Mouse (Mus musculus): Measurements from ENCODE around the gene Pdcd1lg2. TPM values are rescaled to one million over a fixed set of nuclear protein-coding genes. Genes with fewer than 3 reads are reported as not detected.

Pdcd1lg2 gene
- total and polyA plus RNA-seq, 2 experiments from 2014 or later = 0.15 to 0.71 TPM

DNA sequence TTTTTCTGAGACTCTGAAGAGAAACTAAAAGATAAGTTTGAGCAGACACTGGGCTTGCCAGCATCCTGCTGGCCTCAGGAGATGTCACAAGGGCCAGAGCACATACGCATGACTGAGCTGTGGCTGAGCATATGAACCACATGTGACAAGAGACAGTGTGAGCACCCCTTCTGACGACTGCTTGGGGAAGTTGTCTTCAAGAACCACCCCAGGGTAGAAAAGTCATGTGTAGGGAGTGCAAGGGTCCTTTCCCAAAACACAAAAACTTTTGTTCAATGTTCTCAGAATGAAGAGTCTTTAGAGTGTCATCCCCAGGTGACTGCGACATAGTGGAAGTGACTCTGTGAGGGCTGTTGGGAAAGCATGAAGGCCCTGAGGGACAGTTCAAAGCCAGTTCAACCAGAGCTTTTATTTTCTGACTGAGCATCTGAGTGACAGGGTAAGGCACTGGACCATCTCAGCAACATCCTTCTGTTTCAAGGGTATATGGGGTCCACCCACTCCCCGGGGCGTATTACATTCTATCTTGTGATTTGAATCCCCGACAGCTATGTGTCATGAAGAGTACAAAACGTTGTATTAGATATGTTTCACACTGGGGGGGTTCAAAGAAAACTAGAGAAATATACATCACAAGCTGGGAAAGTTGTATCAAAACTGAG is 76.0 kb downstream of the Pdcd1lg2 start:
- no peaks in the 10 kb centered on the region for H3K27me3 ChIP-seq (ENCODE audit: insufficient read depth, low read length)
- ATAC-seq (ENCODE audit: low FRiP score) = no peak
- no peak overlapping the region for H3K4me3 ChIP-seq (ENCODE audit: low read depth, low read length)
- H3K9ac ChIP-seq (replicated peaks; ENCODE audit: low read length, poor library complexity, severe bottlenecking) = no peak overlapping the region
- H3K36me3 ChIP-seq (ENCODE audit: insufficient read depth, low read length) = no peaks in the 10 kb centered on the region
- TF ChIP-seq CTCF (IDR thresholded peaks at IDR 0.05) = no peak
- DNase-seq (ENCODE audit: low spot score) = no peak
- no peaks in the 10 kb centered on the region for H3K4me1 ChIP-seq (ENCODE audit: insufficient read depth, low read length)
- no peak overlapping the region for H3K27ac ChIP-seq (ENCODE audit: low read depth, low read length)
- H3K9me3 ChIP-seq (ENCODE audit: low read length) = no peaks in the 10 kb centered on the region
- WGBS = 86% methylated on average over 7 of the region's 7 CpGs
- H3K4me2 ChIP-seq (ENCODE audit: low read depth, low read length, poor library complexity, severe bottlenecking) = no peak overlapping the region

DNA sequence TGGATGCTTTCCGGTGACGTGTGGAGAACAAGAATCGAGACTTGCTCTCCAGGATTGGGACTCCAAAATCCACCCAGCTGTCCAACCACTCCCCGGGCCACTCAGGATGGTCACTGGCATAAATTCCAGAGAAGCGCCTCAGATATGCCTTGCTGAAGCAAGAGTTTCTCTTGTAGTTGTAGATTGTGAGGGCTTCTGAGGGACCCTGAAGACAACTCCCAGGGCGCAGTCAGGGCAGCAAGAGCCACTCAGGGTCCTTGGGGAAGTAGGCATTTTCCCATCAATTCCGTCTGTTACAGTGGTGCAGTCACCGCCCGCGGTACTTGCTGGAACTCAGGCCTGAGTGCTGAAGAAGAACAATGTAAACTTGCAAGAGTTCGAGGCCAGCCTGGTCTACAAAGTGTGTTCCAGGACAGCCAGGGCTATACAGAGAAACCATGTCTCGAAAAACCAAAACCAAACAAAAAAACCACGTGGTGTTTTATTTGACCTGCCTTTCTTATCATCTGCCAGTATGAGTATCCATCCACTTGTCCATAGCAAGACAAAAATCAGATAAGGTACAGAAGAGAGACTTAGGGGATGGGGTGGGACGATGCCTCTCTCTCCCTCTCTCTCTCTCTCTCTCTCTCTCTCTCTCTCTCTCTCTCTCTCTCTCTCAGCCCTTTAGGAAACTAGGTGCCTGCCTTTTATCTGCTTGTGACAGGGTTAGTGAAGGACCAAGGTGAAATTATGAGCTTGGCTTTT is 76.8 kb downstream of the Pdcd1lg2 start:
- 90% methylated on average over 14 of the region's 14 CpGs for WGBS
- H3K4me2 ChIP-seq (ENCODE audit: low read depth, low read length, poor library complexity, severe bottlenecking) = no peak overlapping the region
- no peak for TF ChIP-seq CTCF (IDR thresholded peaks at IDR 0.05)
- no peaks in the 10 kb centered on the region for H3K4me1 ChIP-seq (ENCODE audit: insufficient read depth, low read length)
- H3K9me3 ChIP-seq (ENCODE audit: low read length) = no peaks in the 10 kb centered on the region
- no peak overlapping the region for H3K4me3 ChIP-seq (ENCODE audit: low read depth, low read length)
- ATAC-seq (ENCODE audit: low FRiP score) (no peak), DNase-seq (ENCODE audit: low spot score) (no peak)
- no peaks in the 10 kb centered on the region for H3K27me3 ChIP-seq (ENCODE audit: insufficient read depth, low read length)
- H3K27ac ChIP-seq (ENCODE audit: low read depth, low read length) = no peak overlapping the region
- H3K9ac ChIP-seq (replicated peaks; ENCODE audit: low read length, poor library complexity, severe bottlenecking) = no peak overlapping the region
- no peaks in the 10 kb centered on the region for H3K36me3 ChIP-seq (ENCODE audit: insufficient read depth, low read length)

DNA sequence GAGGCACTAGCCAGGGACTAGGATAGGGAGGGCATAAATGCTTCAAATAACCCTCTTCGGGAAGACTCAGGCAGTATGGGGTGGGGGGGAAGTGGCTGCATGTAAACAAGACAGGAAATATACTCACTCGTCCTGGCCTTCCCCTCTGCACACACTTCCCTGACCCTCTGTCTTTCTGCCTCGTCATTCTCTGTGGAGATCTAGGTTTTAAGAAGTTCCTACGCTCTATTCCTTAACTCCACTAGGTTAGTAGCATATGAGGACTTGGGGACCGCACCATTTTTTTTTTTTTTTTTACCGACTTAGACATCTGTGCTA is 77.3 kb downstream of the Pdcd1lg2 start:
- TF ChIP-seq CTCF (IDR thresholded peaks at IDR 0.05) = no peak

DNA sequence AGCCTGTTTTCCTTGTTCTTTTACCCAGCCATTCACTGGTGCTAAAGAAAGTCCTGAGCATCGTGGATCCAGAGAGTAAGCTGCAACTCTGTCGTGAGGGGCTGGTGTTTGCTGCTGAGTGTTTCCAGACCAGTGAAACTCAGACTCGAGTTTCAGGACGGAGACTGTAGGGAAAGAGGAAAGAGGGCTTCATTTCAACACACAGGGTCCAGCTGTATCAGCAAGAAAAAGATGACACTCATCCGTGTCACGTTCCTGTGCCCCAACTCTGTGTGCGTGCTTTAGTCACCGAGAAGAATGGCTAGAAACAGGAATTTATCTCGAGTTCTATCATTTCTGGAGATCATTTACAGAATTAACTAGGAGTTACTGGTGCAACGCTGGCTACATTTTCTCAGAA is 77.7 kb downstream of the Pdcd1lg2 start:
- no peaks in the 10 kb centered on the region for H3K4me1 ChIP-seq (ENCODE audit: insufficient read depth, low read length)
- WGBS = 73% methylated on average over 10 of the region's 10 CpGs
- H3K9ac ChIP-seq (replicated peaks; ENCODE audit: low read length, poor library complexity, severe bottlenecking) = no peak overlapping the region
- ATAC-seq (ENCODE audit: low FRiP score) (no peak), DNase-seq (ENCODE audit: low spot score) (no peak)
- H3K9me3 ChIP-seq (ENCODE audit: low read length) = no peaks in the 10 kb centered on the region
- H3K27ac ChIP-seq (ENCODE audit: low read depth, low read length) = no peak overlapping the region
- TF ChIP-seq CTCF (IDR thresholded peaks at IDR 0.05) = no peak
- no peak overlapping the region for H3K4me2 ChIP-seq (ENCODE audit: low read depth, low read length, poor library complexity, severe bottlenecking)
- no peak overlapping the region for H3K4me3 ChIP-seq (ENCODE audit: low read depth, low read length)
- H3K27me3 ChIP-seq (ENCODE audit: insufficient read depth, low read length) = no peaks in the 10 kb centered on the region
- no peaks in the 10 kb centered on the region for H3K36me3 ChIP-seq (ENCODE audit: insufficient read depth, low read length)

More for the DNA sequence above, 77.3 kb downstream of the Pdcd1lg2 start:
- ATAC-seq (ENCODE audit: low FRiP score) (no peak), DNase-seq (ENCODE audit: low spot score) (no peak)
- H3K4me2 ChIP-seq (ENCODE audit: low read depth, low read length, poor library complexity, severe bottlenecking) = no peak overlapping the region
- H3K9me3 ChIP-seq (ENCODE audit: low read length) = no peaks in the 10 kb centered on the region
- no peaks in the 10 kb centered on the region for H3K36me3 ChIP-seq (ENCODE audit: insufficient read depth, low read length)
- WGBS = 68% methylated on average over 6 of the region's 6 CpGs
- no peaks in the 10 kb centered on the region for H3K27me3 ChIP-seq (ENCODE audit: insufficient read depth, low read length)
- no peaks in the 10 kb centered on the region for H3K4me1 ChIP-seq (ENCODE audit: insufficient read depth, low read length)
- no peak overlapping the region for H3K4me3 ChIP-seq (ENCODE audit: low read depth, low read length)
- no peak overlapping the region for H3K27ac ChIP-seq (ENCODE audit: low read depth, low read length)
- no peak overlapping the region for H3K9ac ChIP-seq (replicated peaks; ENCODE audit: low read length, poor library complexity, severe bottlenecking)

DNA sequence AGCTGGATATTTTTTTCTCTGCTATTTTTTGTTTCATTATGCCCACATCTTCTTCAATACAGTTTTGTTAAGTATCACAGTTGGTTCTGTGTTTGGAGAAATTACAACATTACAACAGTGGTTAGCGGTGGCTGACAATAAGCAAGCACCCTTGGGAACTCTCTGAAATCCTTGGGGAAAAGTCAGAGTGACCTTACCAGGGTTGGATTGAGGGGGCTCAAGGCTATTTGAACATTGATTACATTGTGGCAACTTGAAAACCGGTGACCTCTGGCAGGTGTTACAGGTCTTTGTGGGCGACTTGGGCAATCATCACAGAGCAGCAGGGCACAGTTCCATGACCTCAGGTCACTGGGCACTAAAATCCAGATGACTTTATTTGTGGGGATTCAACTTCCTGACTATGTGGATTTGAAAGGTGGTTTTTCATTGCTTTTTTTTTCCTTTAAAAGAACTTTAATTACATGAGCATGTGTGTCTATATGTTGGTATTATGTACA is 79.1 kb downstream of the Pdcd1lg2 start:
- Histone ChIP-seq H3K9ac (replicated peaks; ENCODE audit: low read length, poor library complexity, severe bottlenecking) (no peak overlapping the region), H3K27ac (ENCODE audit: low read depth, low read length) (no peak overlapping the region), H3K4me1 (ENCODE audit: insufficient read depth, low read length) (no peaks in the 10 kb centered on the region), H3K36me3 (ENCODE audit: insufficient read depth, low read length) (no peaks in the 10 kb centered on the region), H3K9me3 (ENCODE audit: low read length) (no peaks in the 10 kb centered on the region), H3K4me3 (ENCODE audit: low read depth, low read length) (no peak overlapping the region), H3K4me2 (ENCODE audit: low read depth, low read length, poor library complexity, severe bottlenecking) (no peak overlapping the region), H3K27me3 (ENCODE audit: insufficient read depth, low read length) (no peaks in the 10 kb centered on the region)
- ATAC-seq (ENCODE audit: low FRiP score) (no peak), DNase-seq (ENCODE audit: low spot score) (no peak)
- no peak for TF ChIP-seq CTCF (IDR thresholded peaks at IDR 0.05)
- WGBS = 87% methylated on average over 3 of the region's 3 CpGs

DNA sequence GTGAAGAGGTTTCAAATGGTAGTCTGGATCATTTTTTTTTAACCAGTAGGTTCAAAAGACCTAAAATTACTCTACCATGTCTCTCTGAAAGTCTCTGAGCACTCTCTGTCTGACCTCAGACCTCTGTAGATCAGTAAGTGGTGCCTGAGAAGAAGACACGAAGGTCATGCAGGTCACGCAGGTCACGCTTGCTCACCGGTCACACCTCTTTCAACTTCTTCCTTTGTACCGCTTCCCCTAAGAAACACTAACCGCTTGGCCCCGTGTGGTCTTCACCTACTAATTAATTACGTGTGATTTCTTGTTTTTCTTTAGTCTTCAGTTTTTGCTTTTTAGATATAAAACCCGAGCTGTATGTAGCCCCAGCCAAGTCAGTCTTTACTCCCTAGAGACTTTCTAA is 80.7 kb downstream of the Pdcd1lg2 start:
- no peak overlapping the region for H3K4me3 ChIP-seq (ENCODE audit: low read depth, low read length)
- no peaks in the 10 kb centered on the region for H3K9me3 ChIP-seq (ENCODE audit: low read length)
- WGBS = 80% methylated on average over 9 of the region's 9 CpGs
- no peak overlapping the region for H3K9ac ChIP-seq (replicated peaks; ENCODE audit: low read length, poor library complexity, severe bottlenecking)
- DNase-seq (ENCODE audit: low spot score) (no peak), ATAC-seq (ENCODE audit: low FRiP score) (no peak)
- no peak overlapping the region for H3K27ac ChIP-seq (ENCODE audit: low read depth, low read length)
- H3K4me1 ChIP-seq (ENCODE audit: insufficient read depth, low read length) = no peaks in the 10 kb centered on the region
- H3K36me3 ChIP-seq (ENCODE audit: insufficient read depth, low read length) = no peaks in the 10 kb centered on the region
- H3K4me2 ChIP-seq (ENCODE audit: low read depth, low read length, poor library complexity, severe bottlenecking) = no peak overlapping the region
- no peak for TF ChIP-seq CTCF (IDR thresholded peaks at IDR 0.05)
- no peaks in the 10 kb centered on the region for H3K27me3 ChIP-seq (ENCODE audit: insufficient read depth, low read length)

All from midbrain, postnatal 0 days (tissue).